Mouse (Mus musculus): Measurements from ENCODE around the gene Mfap1a. TPM values are rescaled to one million over a fixed set of nuclear protein-coding genes. Genes with fewer than 3 reads are reported as not detected.

The Mfap1a gene
- polyA plus RNA-seq, 1 experiment: 9.3 TPM

DNA sequence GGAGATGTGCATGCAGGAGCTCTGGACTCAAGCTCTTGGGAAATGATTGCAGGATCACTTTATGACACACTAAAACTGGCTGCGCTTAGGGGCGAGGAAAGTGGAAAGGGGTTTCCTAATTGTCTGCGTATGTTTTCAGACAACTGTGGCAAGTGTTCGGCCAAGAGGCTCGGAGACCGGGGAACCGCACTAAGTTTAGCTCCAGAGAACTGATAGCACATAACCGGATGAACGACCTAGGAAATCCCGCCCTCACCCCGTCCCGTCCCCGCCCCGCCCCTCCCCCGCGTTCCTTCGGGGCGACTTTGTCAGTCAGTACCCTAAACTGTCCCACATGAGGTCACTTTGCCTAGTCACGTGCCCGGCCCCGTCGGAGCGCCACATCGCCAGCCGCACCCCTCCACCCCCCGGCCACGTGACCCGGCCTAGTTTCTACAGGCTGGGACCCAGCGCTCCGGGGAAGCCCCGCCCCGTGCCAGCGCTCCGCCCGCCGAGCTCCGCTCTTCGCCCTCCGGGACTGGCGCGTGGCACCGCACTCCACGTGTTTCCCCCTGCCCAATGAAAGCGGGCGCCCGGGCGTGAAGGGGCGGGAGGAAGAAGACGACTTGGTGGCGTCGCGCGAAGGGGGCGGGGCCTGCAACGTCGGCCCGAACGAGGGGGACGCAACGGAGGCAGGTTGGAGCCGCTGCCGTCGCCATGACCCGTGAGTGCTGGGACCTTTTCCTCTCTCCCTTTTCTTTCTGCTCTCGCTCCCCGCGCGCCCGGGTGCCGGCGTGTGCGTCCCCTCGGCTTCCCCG is 57.5 kb downstream of the Mfap1a start, which contains the start of gene Serf2:
Gene Serf2, plus strand, starts transcription at position 457 of the 797 bp plus-strand sequence.
- H3K27me3 ChIP-seq (ENCODE audit: control insufficient read depth, insufficient read depth, insufficient read length): no peaks in the 10 kb centered on the region
- TF ChIP-seq POLR2A (IDR thresholded peaks at IDR 0.05; ENCODE audit: insufficient read length, low read depth) (peak; percentile 94), SRF (IDR thresholded peaks at IDR 0.05; ENCODE audit: control insufficient read depth, insufficient read length, low read depth) (peak; percentile 13), E2F4 (IDR thresholded peaks at IDR 0.05; ENCODE audit: insufficient read depth) (no peak), POLR2AphosphoS2 (IDR thresholded peaks at IDR 0.05; ENCODE audit: insufficient read length, low read depth) (peak; percentile 99), USF1 (IDR thresholded peaks at IDR 0.05; ENCODE audit: low read depth) (peak; percentile 93), REST (IDR thresholded peaks at IDR 0.05; ENCODE audit: insufficient read depth, insufficient read length) (peak; percentile 51), MYOD1 (IDR thresholded peaks at IDR 0.05; ENCODE audit: control insufficient read depth in 1 of 3, insufficient read length in 2 of 3, low read depth in 2 of 3) (peak in 1 of 3 experiments; percentile 9), CEBPB (IDR thresholded peaks at IDR 0.05; ENCODE audit: insufficient read depth, poor library complexity, severe bottlenecking) (no peak)
- peaks cover 33% of the 10 kb centered on the region for H3K79me2 ChIP-seq (ENCODE audit: control insufficient read depth, insufficient read depth)
- peaks cover 18% of the 10 kb centered on the region for H3K36me3 ChIP-seq (ENCODE audit: control insufficient read depth, insufficient read depth)
- H3ac ChIP-seq (ENCODE audit: control insufficient read depth, insufficient read length): peak within 1 kb of the TSS; percentile 92
- H3K4me2 ChIP-seq (ENCODE audit: low read depth): peak within 1 kb of the TSS; percentile 95
- H3K4me3 ChIP-seq: peak within 1 kb of the TSS; percentile 57

DNA sequence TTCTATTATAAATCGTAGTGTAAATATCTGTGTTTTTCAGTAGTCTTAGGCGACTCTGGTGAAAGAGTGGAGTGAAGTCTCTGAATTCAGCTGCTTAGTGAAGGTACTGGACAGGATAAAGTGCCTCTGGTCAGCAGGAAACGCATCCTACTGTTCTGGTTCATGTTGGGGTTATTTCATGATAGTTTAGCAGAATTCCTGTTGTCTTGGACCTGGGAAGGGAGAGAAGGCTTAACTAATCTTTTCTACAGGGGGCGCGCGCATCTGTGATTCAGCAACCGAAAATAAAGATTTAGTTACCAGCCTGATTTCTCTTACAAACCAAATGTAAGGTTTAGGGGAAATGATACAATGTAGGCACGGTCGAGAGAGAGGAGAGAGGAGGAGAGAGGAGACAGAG is 58.3 kb downstream of the Mfap1a start:
- Histone ChIP-seq H3K4me3 (peak overlapping the region; percentile 57), H3K36me3 (ENCODE audit: control insufficient read depth, insufficient read depth) (peaks cover 15% of the 10 kb centered on the region), H3K79me2 (ENCODE audit: control insufficient read depth, insufficient read depth) (peaks cover 33% of the 10 kb centered on the region), H3K4me2 (ENCODE audit: low read depth) (peak overlapping the region; percentile 95), H3K27me3 (ENCODE audit: control insufficient read depth, insufficient read depth, insufficient read length) (no peaks in the 10 kb centered on the region), H3ac (ENCODE audit: control insufficient read depth, insufficient read length) (no peak overlapping the region)
- TF ChIP-seq MAX (IDR thresholded peaks at IDR 0.05; ENCODE audit: low read depth): no peak
- TF ChIP-seq SRF (IDR thresholded peaks at IDR 0.05; ENCODE audit: control insufficient read depth, insufficient read length, low read depth): no peak
- TF ChIP-seq MYOD1 (IDR thresholded peaks at IDR 0.05; ENCODE audit: control insufficient read depth in 1 of 3, insufficient read length in 2 of 3, low read depth in 2 of 3): no peak
- no peak for TF ChIP-seq CEBPB (IDR thresholded peaks at IDR 0.05; ENCODE audit: insufficient read depth, poor library complexity, severe bottlenecking)
- TF ChIP-seq TCF12 (IDR thresholded peaks at IDR 0.05; ENCODE audit: insufficient read depth, poor library complexity, severe bottlenecking): no peak
- no peak for TF ChIP-seq MYOG (IDR thresholded peaks at IDR 0.05; ENCODE audit: control insufficient read depth in 1 of 3, insufficient read depth in 1 of 3, insufficient read length in 2 of 3, low read depth in 2 of 3)
- no peak for TF ChIP-seq POLR2AphosphoS2 (IDR thresholded peaks at IDR 0.05; ENCODE audit: insufficient read length, low read depth)
- no peak for TF ChIP-seq REST (IDR thresholded peaks at IDR 0.05; ENCODE audit: insufficient read depth, insufficient read length)
- no peak for TF ChIP-seq POLR2A (IDR thresholded peaks at IDR 0.05; ENCODE audit: insufficient read length, low read depth)
- no peak for TF ChIP-seq TCF3 (IDR thresholded peaks at IDR 0.05; ENCODE audit: insufficient read length, low read depth)
- TF ChIP-seq E2F4 (IDR thresholded peaks at IDR 0.05; ENCODE audit: insufficient read depth): no peak
- no peak for TF ChIP-seq USF1 (IDR thresholded peaks at IDR 0.05; ENCODE audit: low read depth)

DNA sequence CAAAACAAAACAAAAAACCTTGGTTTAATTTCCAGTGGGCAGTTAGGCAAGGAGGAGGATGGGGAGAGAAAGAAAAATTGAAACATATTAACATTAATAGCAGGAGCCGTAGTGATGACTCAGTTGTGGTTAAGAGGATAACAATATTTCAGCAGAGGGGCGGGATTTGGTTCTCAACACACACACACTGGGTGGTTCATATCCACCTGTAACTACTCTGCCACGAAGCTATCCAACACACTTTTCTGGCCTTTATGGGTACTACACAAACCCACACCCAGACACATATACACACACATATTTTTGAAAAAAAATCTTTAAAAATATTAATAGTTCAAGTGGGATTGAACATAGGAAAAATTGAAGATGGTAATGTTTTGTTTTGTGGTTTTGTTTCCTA is 59.5 kb downstream of the Mfap1a start:
- H3K79me2 ChIP-seq (ENCODE audit: control insufficient read depth, insufficient read depth): peaks cover 22% of the 10 kb centered on the region
- H3K36me3 ChIP-seq (ENCODE audit: control insufficient read depth, insufficient read depth): peaks cover 7% of the 10 kb centered on the region
- H3K4me2 ChIP-seq (ENCODE audit: low read depth): peak overlapping the region; percentile 95
- no peak overlapping the region for H3ac ChIP-seq (ENCODE audit: control insufficient read depth, insufficient read length)
- no peak overlapping the region for H3K4me3 ChIP-seq
- TF ChIP-seq TCF3 (IDR thresholded peaks at IDR 0.05; ENCODE audit: insufficient read length, low read depth) (no peak), USF1 (IDR thresholded peaks at IDR 0.05; ENCODE audit: low read depth) (no peak), POLR2AphosphoS2 (IDR thresholded peaks at IDR 0.05; ENCODE audit: insufficient read length, low read depth) (no peak), TCF12 (IDR thresholded peaks at IDR 0.05; ENCODE audit: insufficient read depth, poor library complexity, severe bottlenecking) (no peak), E2F4 (IDR thresholded peaks at IDR 0.05; ENCODE audit: insufficient read depth) (no peak), REST (IDR thresholded peaks at IDR 0.05; ENCODE audit: insufficient read depth, insufficient read length) (no peak), CEBPB (IDR thresholded peaks at IDR 0.05; ENCODE audit: insufficient read depth, poor library complexity, severe bottlenecking) (no peak), MAX (IDR thresholded peaks at IDR 0.05; ENCODE audit: low read depth) (no peak), MYOG (IDR thresholded peaks at IDR 0.05; ENCODE audit: control insufficient read depth in 1 of 3, insufficient read depth in 1 of 3, insufficient read length in 2 of 3, low read depth in 2 of 3) (no peak), POLR2A (IDR thresholded peaks at IDR 0.05; ENCODE audit: insufficient read length, low read depth) (no peak), MYOD1 (IDR thresholded peaks at IDR 0.05; ENCODE audit: control insufficient read depth in 1 of 3, insufficient read length in 2 of 3, low read depth in 2 of 3) (no peak), SRF (IDR thresholded peaks at IDR 0.05; ENCODE audit: control insufficient read depth, insufficient read length, low read depth) (no peak)
- no peaks in the 10 kb centered on the region for H3K27me3 ChIP-seq (ENCODE audit: control insufficient read depth, insufficient read depth, insufficient read length)

DNA sequence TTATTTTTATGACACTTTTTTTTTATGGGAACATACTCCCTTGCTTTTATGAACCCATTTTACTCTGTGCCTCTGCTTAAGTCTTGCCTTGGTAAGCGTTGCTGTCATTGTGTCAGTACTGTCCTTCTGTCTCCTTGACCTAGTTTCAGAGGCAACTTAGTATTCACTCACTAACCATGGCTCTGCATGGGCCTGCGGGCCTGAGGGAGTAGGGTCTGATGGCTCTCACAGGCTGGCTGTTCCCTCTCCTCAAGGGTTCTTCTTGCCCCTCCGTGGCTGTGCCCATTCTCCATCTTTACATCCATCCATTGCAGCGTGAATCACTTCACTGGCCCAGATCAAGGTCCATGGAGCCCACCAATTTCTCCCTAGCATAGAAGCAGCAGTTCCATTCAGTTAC is 60.0 kb downstream of the Mfap1a start:
- Histone ChIP-seq H3K4me3 (no peak overlapping the region), H3K36me3 (ENCODE audit: control insufficient read depth, insufficient read depth) (peaks cover 4% of the 10 kb centered on the region), H3K4me2 (ENCODE audit: low read depth) (peak overlapping the region; percentile 95), H3K27me3 (ENCODE audit: control insufficient read depth, insufficient read depth, insufficient read length) (no peaks in the 10 kb centered on the region), H3ac (ENCODE audit: control insufficient read depth, insufficient read length) (no peak overlapping the region), H3K79me2 (ENCODE audit: control insufficient read depth, insufficient read depth) (peaks cover 18% of the 10 kb centered on the region)
- TF ChIP-seq CEBPB (IDR thresholded peaks at IDR 0.05; ENCODE audit: insufficient read depth, poor library complexity, severe bottlenecking): no peak
- no peak for TF ChIP-seq SRF (IDR thresholded peaks at IDR 0.05; ENCODE audit: control insufficient read depth, insufficient read length, low read depth)
- no peak for TF ChIP-seq POLR2AphosphoS2 (IDR thresholded peaks at IDR 0.05; ENCODE audit: insufficient read length, low read depth)
- no peak for TF ChIP-seq POLR2A (IDR thresholded peaks at IDR 0.05; ENCODE audit: insufficient read length, low read depth)
- TF ChIP-seq MAX (IDR thresholded peaks at IDR 0.05; ENCODE audit: low read depth): no peak
- no peak for TF ChIP-seq MYOG (IDR thresholded peaks at IDR 0.05; ENCODE audit: control insufficient read depth in 1 of 3, insufficient read depth in 1 of 3, insufficient read length in 2 of 3, low read depth in 2 of 3)
- no peak for TF ChIP-seq TCF3 (IDR thresholded peaks at IDR 0.05; ENCODE audit: insufficient read length, low read depth)
- no peak for TF ChIP-seq E2F4 (IDR thresholded peaks at IDR 0.05; ENCODE audit: insufficient read depth)
- TF ChIP-seq MYOD1 (IDR thresholded peaks at IDR 0.05; ENCODE audit: control insufficient read depth in 1 of 3, insufficient read length in 2 of 3, low read depth in 2 of 3): no peak
- no peak for TF ChIP-seq TCF12 (IDR thresholded peaks at IDR 0.05; ENCODE audit: insufficient read depth, poor library complexity, severe bottlenecking)
